Mouse (Mus musculus) adrenal gland, adult (tissue): ENCODE data around the gene Grap.

Experiments
- DNase-seq, 2 experiments: peaks; one replicate each; pipeline ENCODE4 v3.0.0; 2022 to 2023; ENCODE audit warnings: low spot score in 1 of 2; ENCODE audit not compliant: inconsistent age in 2 of 2

Gene Grap

GRCm38 (mm10) chr11:61656148-61656850 is 3.2 kb downstream of the Grap start:
- no peak for DNase-seq

GRCm38 (mm10) chr11:61657432-61657831 is 4.4 kb downstream of the Grap start:
- no peak for DNase-seq

- no peak for DNase-seq
Measured at GRCm38 (mm10) chr11:61658360-61658922, 5.4 kb downstream of the Grap start.

- peak in 1 of 2 experiments; percentile 53 for DNase-seq
Measured at GRCm38 (mm10) chr11:61659011-61659858, 6.2 kb downstream of the Grap start.

- DNase-seq, result no peak
Measured at GRCm38 (mm10) chr11:61660001-61660400, 6.9 kb downstream of the Grap start.

- no peak for DNase-seq
Measured at GRCm38 (mm10) chr11:61660806-61661392, 7.8 kb downstream of the Grap start.

GRCm38 (mm10) chr11:61662189-61662588 is 9.1 kb downstream of the Grap start:
- DNase-seq, result no peak

GRCm38 (mm10) chr11:61665401-61665800 is 12.3 kb downstream of the Grap start:
- DNase-seq, result peak; percentile 52 to 85

- DNase-seq, result peak; percentile 60 to 85
Measured at GRCm38 (mm10) chr11:61665991-61666799, 13.1 kb downstream of the Grap start.

GRCm38 (mm10) chr11:61667248-61667647 is 14.2 kb downstream of the Grap start:
- no peak for DNase-seq

- DNase-seq, result no peak
Measured at GRCm38 (mm10) chr11:61667782-61668181, 14.7 kb downstream of the Grap start.

- no peak for DNase-seq
Measured at GRCm38 (mm10) chr11:61669492-61670490, 16.7 kb downstream of the Grap start.

GRCm38 (mm10) chr11:61671781-61672383 is 18.8 kb downstream of the Grap start:
- no peak for DNase-seq

- peak; percentile 36 to 76 for DNase-seq
Measured at GRCm38 (mm10) chr11:61673686-61674085, 20.6 kb downstream of the Grap start.

- peak in 1 of 2 experiments; percentile 45 for DNase-seq
Measured at GRCm38 (mm10) chr11:61674151-61674838, 21.2 kb downstream of the Grap start.

- no peak for DNase-seq
Measured at GRCm38 (mm10) chr11:61674839-61675159, 21.7 kb downstream of the Grap start.

- no peak for DNase-seq
Measured at GRCm38 (mm10) chr11:61675332-61675731, 22.3 kb downstream of the Grap start.

GRCm38 (mm10) chr11:61676216-61676854 is 23.3 kb downstream of the Grap start:
- no peak for DNase-seq
